Mouse (Mus musculus): ENCODE measurements around the gene Carm1.

GRCm38 (mm10) chr9:21574012-21574801 is 27.5 kb downstream of the Carm1 start:
- TF ChIP-seq CTCF (conservative IDR thresholded peaks at IDR 0.05; ENCODE audit: insufficient read depth, insufficient read length, low read depth, low read length) (no peak), POLR2A (IDR thresholded peaks at IDR 0.05; ENCODE audit: low read depth, low read length) (no peak)
